Mouse (Mus musculus): ENCODE results near the gene Gm28308. TPM values are rescaled to one million over a fixed set of nuclear protein-coding genes. Genes with fewer than 3 reads are reported as not detected.

Gene Gm28308
- polyA plus RNA-seq, 1 experiment = 0.78 TPM

GRCm38 (mm10) chr6:52151571-52151970, 61.6 kb downstream of the Gm28308 start:
- DNase-seq = no peak
- no peaks in the 10 kb centered on the region for H3K36me3 ChIP-seq (ENCODE audit: control insufficient read depth, insufficient read depth, low read length)
- H3K4me1 ChIP-seq (ENCODE audit: control insufficient read depth, insufficient read depth, low read length) = no peaks in the 10 kb centered on the region
- 90% methylated on average over 4 of the region's 4 CpGs for WGBS
- no peak overlapping the region for H3K4me3 ChIP-seq (ENCODE audit: insufficient read depth, low read depth, low read length)
- H3K27ac ChIP-seq (ENCODE audit: insufficient read depth, low read depth, low read length) = no peak overlapping the region
- no peak for TF ChIP-seq POLR2A (IDR thresholded peaks at IDR 0.05; ENCODE audit: low read depth, low read length)
- TF ChIP-seq CTCF (conservative IDR thresholded peaks at IDR 0.05; ENCODE audit: insufficient read depth, insufficient read length, low read depth, low read length) = no peak
- H3K27me3 ChIP-seq (replicated peaks; ENCODE audit: control insufficient read depth, insufficient read depth, low read length) = 0 out of 2 replicates have a peak, but pooled peaks cover 1% of the 10 kb centered on the region

GRCm38 (mm10) chr6:52150401-52150966, 62.7 kb downstream of the Gm28308 start:
- no peaks in the 10 kb centered on the region for H3K36me3 ChIP-seq (ENCODE audit: control insufficient read depth, insufficient read depth, low read length)
- no peak for DNase-seq
- TF ChIP-seq CTCF (conservative IDR thresholded peaks at IDR 0.05; ENCODE audit: insufficient read depth, insufficient read length, low read depth, low read length) (no peak), POLR2A (IDR thresholded peaks at IDR 0.05; ENCODE audit: low read depth, low read length) (no peak)
- no peak overlapping the region for H3K27ac ChIP-seq (ENCODE audit: insufficient read depth, low read depth, low read length)
- no peaks in the 10 kb centered on the region for H3K4me1 ChIP-seq (ENCODE audit: control insufficient read depth, insufficient read depth, low read length)
- 0 out of 2 replicates have a peak, but pooled peaks cover 1% of the 10 kb centered on the region for H3K27me3 ChIP-seq (replicated peaks; ENCODE audit: control insufficient read depth, insufficient read depth, low read length)
- H3K4me3 ChIP-seq (ENCODE audit: insufficient read depth, low read depth, low read length) = no peak overlapping the region
- 45% methylated on average over 16 of the region's 16 CpGs for WGBS

DNA sequence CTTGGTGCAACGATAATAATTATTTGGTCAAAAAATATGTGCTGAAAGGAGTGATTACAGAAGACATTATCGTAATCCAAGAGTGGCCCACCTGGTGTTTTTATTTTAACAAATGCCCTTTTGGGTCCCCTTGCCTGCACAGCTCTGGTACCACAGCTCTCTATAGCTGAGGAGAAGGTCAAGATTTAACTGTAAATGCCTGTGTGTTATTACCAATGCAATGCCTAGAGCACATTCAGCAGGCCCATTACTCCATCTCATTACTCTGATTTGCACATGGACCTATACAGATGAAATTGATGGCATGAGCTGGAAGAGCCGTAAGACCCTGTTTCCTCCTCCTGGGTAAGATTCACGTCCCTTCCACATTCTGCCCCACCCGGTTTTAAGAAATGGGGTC, 74.0 kb downstream of the Gm28308 start:
- Histone ChIP-seq H3K27me3 (replicated peaks; ENCODE audit: control insufficient read depth, insufficient read depth, low read length) (no peaks in the 10 kb centered on the region), H3K4me1 (ENCODE audit: control insufficient read depth, insufficient read depth, low read length) (no peaks in the 10 kb centered on the region), H3K27ac (ENCODE audit: insufficient read depth, low read depth, low read length) (no peak overlapping the region), H3K4me3 (ENCODE audit: insufficient read depth, low read depth, low read length) (no peak overlapping the region), H3K36me3 (ENCODE audit: control insufficient read depth, insufficient read depth, low read length) (no peaks in the 10 kb centered on the region)
- TF ChIP-seq POLR2A (IDR thresholded peaks at IDR 0.05; ENCODE audit: low read depth, low read length) (no peak), CTCF (conservative IDR thresholded peaks at IDR 0.05; ENCODE audit: insufficient read depth, insufficient read length, low read depth, low read length) (no peak)
- WGBS = 91% methylated on average over 5 of the region's 5 CpGs
- DNase-seq = no peak

- H3K4me3 ChIP-seq (ENCODE audit: insufficient read depth, low read depth, low read length) = no peak overlapping the region
- H3K4me1 ChIP-seq (ENCODE audit: control insufficient read depth, insufficient read depth, low read length) = no peaks in the 10 kb centered on the region
- no peak for DNase-seq
- H3K27me3 ChIP-seq (replicated peaks; ENCODE audit: control insufficient read depth, insufficient read depth, low read length) = no peaks in the 10 kb centered on the region
- H3K36me3 ChIP-seq (ENCODE audit: control insufficient read depth, insufficient read depth, low read length) = no peaks in the 10 kb centered on the region
- no peak for TF ChIP-seq CTCF (conservative IDR thresholded peaks at IDR 0.05; ENCODE audit: insufficient read depth, insufficient read length, low read depth, low read length)
- TF ChIP-seq POLR2A (IDR thresholded peaks at IDR 0.05; ENCODE audit: low read depth, low read length) = no peak
- WGBS = 86% methylated on average over 10 of the region's 10 CpGs
- H3K27ac ChIP-seq (ENCODE audit: insufficient read depth, low read depth, low read length) = no peak overlapping the region
Observed at GRCm38 (mm10) chr6:52138576-52138975, 74.6 kb downstream of the Gm28308 start.

GRCm38 (mm10) chr6:52137841-52138535, 75.2 kb downstream of the Gm28308 start:
- WGBS = 85% methylated on average over 9 of the region's 9 CpGs

GRCm38 (mm10) chr6:52123673-52124072, 89.5 kb downstream of the Gm28308 start:
- TF ChIP-seq POLR2A (IDR thresholded peaks at IDR 0.05; ENCODE audit: low read depth, low read length) (no peak), CTCF (conservative IDR thresholded peaks at IDR 0.05; ENCODE audit: insufficient read depth, insufficient read length, low read depth, low read length) (no peak)
- Histone ChIP-seq H3K4me3 (ENCODE audit: insufficient read depth, low read depth, low read length) (no peak overlapping the region), H3K36me3 (ENCODE audit: control insufficient read depth, insufficient read depth, low read length) (no peaks in the 10 kb centered on the region), H3K27ac (ENCODE audit: insufficient read depth, low read depth, low read length) (no peak overlapping the region), H3K27me3 (replicated peaks; ENCODE audit: control insufficient read depth, insufficient read depth, low read length) (no peaks in the 10 kb centered on the region), H3K4me1 (ENCODE audit: control insufficient read depth, insufficient read depth, low read length) (no peaks in the 10 kb centered on the region)
- DNase-seq = no peak
- WGBS = 67% methylated on average over 4 of the region's 4 CpGs

More at GRCm38 (mm10) chr6:52137841-52138535, 75.2 kb downstream of the Gm28308 start:
- Histone ChIP-seq H3K4me3 (ENCODE audit: insufficient read depth, low read depth, low read length) (no peak overlapping the region), H3K27me3 (replicated peaks; ENCODE audit: control insufficient read depth, insufficient read depth, low read length) (no peaks in the 10 kb centered on the region), H3K27ac (ENCODE audit: insufficient read depth, low read depth, low read length) (no peak overlapping the region), H3K4me1 (ENCODE audit: control insufficient read depth, insufficient read depth, low read length) (no peaks in the 10 kb centered on the region), H3K36me3 (ENCODE audit: control insufficient read depth, insufficient read depth, low read length) (no peaks in the 10 kb centered on the region)
- TF ChIP-seq CTCF (conservative IDR thresholded peaks at IDR 0.05; ENCODE audit: insufficient read depth, insufficient read length, low read depth, low read length) = no peak
- TF ChIP-seq POLR2A (IDR thresholded peaks at IDR 0.05; ENCODE audit: low read depth, low read length) = no peak
- DNase-seq = no peak

GRCm38 (mm10) chr6:52121173-52121572, 92.0 kb downstream of the Gm28308 start:
- no peaks in the 10 kb centered on the region for H3K36me3 ChIP-seq (ENCODE audit: control insufficient read depth, insufficient read depth, low read length)
- H3K4me1 ChIP-seq (ENCODE audit: control insufficient read depth, insufficient read depth, low read length) = no peaks in the 10 kb centered on the region
- H3K27ac ChIP-seq (ENCODE audit: insufficient read depth, low read depth, low read length) = no peak overlapping the region
- H3K27me3 ChIP-seq (replicated peaks; ENCODE audit: control insufficient read depth, insufficient read depth, low read length) = no peaks in the 10 kb centered on the region
- DNase-seq = no peak
- H3K4me3 ChIP-seq (ENCODE audit: insufficient read depth, low read depth, low read length) = no peak overlapping the region
- WGBS = 71% methylated on average over 3 of the region's 3 CpGs
- TF ChIP-seq POLR2A (IDR thresholded peaks at IDR 0.05; ENCODE audit: low read depth, low read length) = no peak
- no peak for TF ChIP-seq CTCF (conservative IDR thresholded peaks at IDR 0.05; ENCODE audit: insufficient read depth, insufficient read length, low read depth, low read length)

Data from kidney, adult 2 months (tissue).